In genomic region chr10:37357304-37358060, GRCm38 (mm10) we compare ENCODE assay signal across 8 mouse cellular contexts.
DNase-seq lines count a peak whose midpoint lies in the region; ATAC-seq and TF ChIP-seq lines count a peak whose summit lies in the region.

No protein-coding gene starts in this region.

- peak; percentile 65 for DNase-seq in kidney, postnatal 0 days (ENCODE audit: low spot score)
- DNase-seq in kidney, adult 11 months = no peak
- DNase-seq in cerebellum, postnatal 36 days = peak; percentile 27 to 36
- peak; percentile 65 for DNase-seq in limb, embryonic 14.5 days (ENCODE audit: low spot score)
- DNase-seq in T-cell, adult 2 months (ENCODE audit: low spot score) = no peak
- DNase-seq in adrenal gland, postnatal 4 days (ENCODE audit: low spot score in 2 of 2) = no peak

- H3K9me3 ChIP-seq in kidney, postnatal 0 days (replicated peaks; ENCODE audit: low read length) = no peaks in the 10 kb centered on the region
- no peaks in the 10 kb centered on the region for H3K9me3 ChIP-seq in hindbrain, embryonic 15.5 days
- no peaks in the 10 kb centered on the region for H3K9me3 ChIP-seq in limb, embryonic 14.5 days (ENCODE audit: control insufficient read depth, low read length)
- no peaks in the 10 kb centered on the region for H3K9me3 ChIP-seq in stomach, embryonic 16.5 days (replicated peaks; ENCODE audit: control insufficient read depth, low read length)

- WGBS in kidney, postnatal 0 days = 49% methylated on average over 6 of the region's 6 CpGs
- 48% methylated on average over 6 of the region's 6 CpGs for WGBS in hindbrain, embryonic 15.5 days
- whole genome bisulfite sequencing in limb, embryonic 14.5 days = 35% methylated on average over 6 of the region's 6 CpGs
- 34% methylated on average over 6 of the region's 6 CpGs for WGBS in stomach, embryonic 16.5 days

- H3K27me3 ChIP-seq in kidney, postnatal 0 days (ENCODE audit: insufficient read depth, low read length) = no peaks in the 10 kb centered on the region
- H3K27me3 ChIP-seq in hindbrain, embryonic 15.5 days = no peaks in the 10 kb centered on the region
- H3K27me3 ChIP-seq in limb, embryonic 14.5 days (ENCODE audit: control insufficient read depth, insufficient read depth, low read length) = no peaks in the 10 kb centered on the region
- H3K27me3 ChIP-seq in stomach, embryonic 16.5 days (ENCODE audit: control insufficient read depth, insufficient read depth, low read length) = no peaks in the 10 kb centered on the region

- peak; percentile 43; the same call in 1 of the 2 replicates for ATAC-seq in kidney, postnatal 0 days (replicated peaks; ENCODE audit: low FRiP score, low read depth)
- peak; percentile 94 for ATAC-seq in hindbrain, embryonic 15.5 days (ENCODE audit: low FRiP score, low read depth)
- peak; percentile 57 for ATAC-seq in limb, embryonic 14.5 days (ENCODE audit: low FRiP score, low read depth)
- peak; percentile 76; the same call in 1 of the 2 replicates for ATAC-seq in stomach, embryonic 16.5 days (ENCODE audit: insufficient read depth, low FRiP score)

- no peaks in the 10 kb centered on the region for H3K4me1 ChIP-seq in kidney, postnatal 0 days (replicated peaks; ENCODE audit: insufficient read depth, low read length)
- H3K4me1 ChIP-seq in hindbrain, embryonic 15.5 days (replicated peaks) = peaks cover 11% of the 10 kb centered on the region
- peaks cover 20% of the 10 kb centered on the region for H3K4me1 ChIP-seq in limb, embryonic 14.5 days (ENCODE audit: control insufficient read depth, insufficient read depth, low read length)
- peaks cover 16% of the 10 kb centered on the region for H3K4me1 ChIP-seq in stomach, embryonic 16.5 days (ENCODE audit: control insufficient read depth, insufficient read depth, low read length)

- no peak for TF ChIP-seq POLR2A in limb, embryonic 14.5 days (IDR thresholded peaks at IDR 0.05; ENCODE audit: borderline replicate concordance, extremely low read depth, insufficient read depth, insufficient read length)

- H3K27ac ChIP-seq in kidney, postnatal 0 days = no peak overlapping the region
- peak overlapping the region; percentile 67 for H3K27ac ChIP-seq in hindbrain, embryonic 15.5 days (replicated peaks)
- H3K27ac ChIP-seq in limb, embryonic 14.5 days (replicated peaks; ENCODE audit: low read depth, low read length) = peak overlapping the region; percentile 72
- peak overlapping the region; percentile 43; the same call in 1 of the 2 replicates for H3K27ac ChIP-seq in stomach, embryonic 16.5 days (ENCODE audit: low read length)

- H3K4me3 ChIP-seq in kidney, postnatal 0 days (replicated peaks; ENCODE audit: low read depth, low read length) = no peak overlapping the region
- H3K4me3 ChIP-seq in hindbrain, embryonic 15.5 days = no peak overlapping the region
- no peak overlapping the region for H3K4me3 ChIP-seq in limb, embryonic 14.5 days (replicated peaks; ENCODE audit: low read length)
- H3K4me3 ChIP-seq in stomach, embryonic 16.5 days (replicated peaks; ENCODE audit: low read length) = no peak overlapping the region

- H3K4me2 ChIP-seq in kidney, postnatal 0 days (ENCODE audit: low read length) = no peak overlapping the region
- no peak overlapping the region for H3K4me2 ChIP-seq in hindbrain, embryonic 15.5 days
- no peak overlapping the region for H3K4me2 ChIP-seq in limb, embryonic 14.5 days (replicated peaks; ENCODE audit: low read depth, low read length, severe bottlenecking)
- H3K4me2 ChIP-seq in stomach, embryonic 16.5 days (ENCODE audit: low read depth, low read length) = no peak overlapping the region

- no peak overlapping the region for H3K9ac ChIP-seq in kidney, postnatal 0 days (ENCODE audit: low read depth, low read length)
- no peak overlapping the region for H3K9ac ChIP-seq in hindbrain, embryonic 15.5 days
- H3K9ac ChIP-seq in limb, embryonic 14.5 days (ENCODE audit: low read depth, low read length, severe bottlenecking) = no peak overlapping the region
- H3K9ac ChIP-seq in stomach, embryonic 16.5 days (ENCODE audit: low read length) = no peak overlapping the region

- no peaks in the 10 kb centered on the region for H3K36me3 ChIP-seq in kidney, postnatal 0 days (ENCODE audit: insufficient read depth, low read length)
- H3K36me3 ChIP-seq in hindbrain, embryonic 15.5 days = no peaks in the 10 kb centered on the region
- H3K36me3 ChIP-seq in limb, embryonic 14.5 days (ENCODE audit: control insufficient read depth, insufficient read depth, low read length) = no peaks in the 10 kb centered on the region
- H3K36me3 ChIP-seq in stomach, embryonic 16.5 days (ENCODE audit: control insufficient read depth, insufficient read depth, low read length) = no peaks in the 10 kb centered on the region

- TF ChIP-seq CTCF in kidney, postnatal 0 days (IDR thresholded peaks at IDR 0.05; ENCODE audit: low read depth) = no peak

Comparison
In these comparisons a context has a peak if more than half of its experiments do, and no peak if none do; other contexts are left out.
1. DNase-seq: peak in kidney, postnatal 0 days (single experiment), cerebellum, postnatal 36 days (2 of 2) and limb, embryonic 14.5 days (single experiment); none in kidney, adult 11 months (single experiment), T-cell, adult 2 months (single experiment) and adrenal gland, postnatal 4 days (0 of 2).
2. ATAC-seq: peak in every context shown above with its lines; median percentile 94 in hindbrain, embryonic 15.5 days; 76 in stomach, embryonic 16.5 days; 57 in limb, embryonic 14.5 days; 43 in kidney, postnatal 0 days.